In genomic region chr2:52038558-52038957, GRCm38 (mm10) we compare ENCODE assay signal across 8 mouse cellular contexts. TPM values are rescaled to one million over a fixed set of nuclear protein-coding genes. Genes with fewer than 3 reads are reported as not detected.
A peak's percentile ranks its signal among the peaks of the same experiment; 100 is the strongest.
DNase-seq lines count a peak whose midpoint lies in the region; ATAC-seq lines count a peak whose summit lies in the region.

No protein-coding gene starts in this region.

- H3K9me3 ChIP-seq in heart, embryonic 12.5 days (replicated peaks), result no peaks in the 10 kb centered on the region
- no peaks in the 10 kb centered on the region for H3K9me3 ChIP-seq in forebrain, embryonic 16.5 days (ENCODE audit: control insufficient read depth, low read length)
- no peaks in the 10 kb centered on the region for H3K9me3 ChIP-seq in midbrain, embryonic 10.5 days (replicated peaks)

- H3K36me3 ChIP-seq in heart, embryonic 12.5 days, result no peaks in the 10 kb centered on the region
- H3K36me3 ChIP-seq in forebrain, embryonic 16.5 days (ENCODE audit: control insufficient read depth, insufficient read depth), result no peaks in the 10 kb centered on the region
- peaks cover 1% of the 10 kb centered on the region; the same call in 1 of the 2 replicates for H3K36me3 ChIP-seq in midbrain, embryonic 10.5 days

- DNase-seq in heart, adult 8-10 months (ENCODE audit: low spot score), result no peak
- peak; percentile 17 for DNase-seq in NIH3T3 (ENCODE audit: low read depth)
- DNase-seq in midbrain, embryonic 10.5 days (ENCODE audit: low spot score), result peak; percentile 13
- no peak for DNase-seq in T-cell, adult 2 months (ENCODE audit: low spot score)
- no peak for DNase-seq in ovary, adult 18-20 months (ENCODE audit: low spot score)
- no peak for DNase-seq in adrenal gland, postnatal 4 days (ENCODE audit: low spot score in 2 of 2)

- 0 out of 2 replicates have a peak, but pooled peaks cover 3% of the 10 kb centered on the region for H3K27me3 ChIP-seq in heart, embryonic 12.5 days (replicated peaks)
- H3K27me3 ChIP-seq in forebrain, embryonic 16.5 days (replicated peaks; ENCODE audit: control insufficient read depth, insufficient read depth, low read length), result no peaks in the 10 kb centered on the region
- no peaks in the 10 kb centered on the region; the same call in 1 of the 2 replicates for H3K27me3 ChIP-seq in midbrain, embryonic 10.5 days (ENCODE audit: low read depth, poor library complexity, severe bottlenecking)

- no peak overlapping the region for H3K27ac ChIP-seq in heart, embryonic 12.5 days (ENCODE audit: poor library complexity, severe bottlenecking)
- H3K27ac ChIP-seq in forebrain, embryonic 16.5 days (ENCODE audit: low read length), result no peak overlapping the region
- H3K27ac ChIP-seq in midbrain, embryonic 10.5 days (replicated peaks), result peak overlapping the region; percentile 81

- H3K9ac ChIP-seq in heart, embryonic 12.5 days, result no peak overlapping the region
- no peak overlapping the region for H3K9ac ChIP-seq in forebrain, embryonic 16.5 days (replicated peaks; ENCODE audit: low read depth, low read length)

- peak overlapping the region; percentile 45; the same call in 1 of the 2 replicates for H3K4me2 ChIP-seq in heart, embryonic 12.5 days
- H3K4me2 ChIP-seq in forebrain, embryonic 16.5 days (ENCODE audit: low read length), result peak overlapping the region; percentile 66

- WGBS in heart, embryonic 12.5 days, result 58% methylated on average over 5 of the region's 5 CpGs
- 22% methylated on average over 5 of the region's 5 CpGs for WGBS in forebrain, embryonic 16.5 days
- 35% methylated on average over 5 of the region's 5 CpGs for WGBS in midbrain, embryonic 10.5 days

- ATAC-seq in heart, embryonic 12.5 days (ENCODE audit: insufficient number of reproducible peaks, low FRiP score), result no peak
- ATAC-seq in forebrain, embryonic 16.5 days, result no peak

- 0 out of 2 replicates have a peak, but pooled peaks cover 5% of the 10 kb centered on the region for H3K4me1 ChIP-seq in heart, embryonic 12.5 days (replicated peaks)
- H3K4me1 ChIP-seq in forebrain, embryonic 16.5 days (replicated peaks; ENCODE audit: control insufficient read depth, insufficient read depth, low read length), result peaks cover 10% of the 10 kb centered on the region; the same call in 1 of the 2 replicates
- peaks cover 23% of the 10 kb centered on the region for H3K4me1 ChIP-seq in midbrain, embryonic 10.5 days

- H3K4me3 ChIP-seq in heart, embryonic 12.5 days, result no peak overlapping the region
- H3K4me3 ChIP-seq in forebrain, embryonic 16.5 days (replicated peaks; ENCODE audit: low read length), result peak overlapping the region; percentile 23
- H3K4me3 ChIP-seq in midbrain, embryonic 10.5 days, result peak overlapping the region; percentile 61

RNA-seq across cellular contexts. Expression of gene Tnfaip6, which starts 0.7 kb away (rescaled TPM):
- polyA plus RNA-seq in heart, embryonic 12.5 days (2016; fragmentation: Nextera tagmentation; extraction: Ambion mirVana), result 4.9 and 5.7 TPM in 2 replicates
- total RNA-seq in heart, adult 8-10 months (2022), result under 1 TPM; 0.59 to 0.86 (median 0.67) TPM
- polyA plus RNA-seq in forebrain, embryonic 16.5 days (2015; fragmentation: Nextera tagmentation; extraction: Ambion mirVana), result 4.6 and 6.3 TPM in 2 replicates
- polyA plus RNA-seq in midbrain, embryonic 10.5 days (2016; fragmentation: Nextera tagmentation; extraction: Ambion mirVana), result 19.4 and 21.6 TPM in 2 replicates
- 1 to 10 TPM; 1.9 to 2.3 TPM for total RNA-seq in adrenal gland, postnatal 4 days (2021)

RNA-seq across cellular contexts. Expression of gene Rif1, which starts 34.1 kb away (rescaled TPM):
- polyA plus RNA-seq in heart, embryonic 12.5 days (2016; fragmentation: Nextera tagmentation; extraction: Ambion mirVana), result 33.0 and 34.6 TPM in 2 replicates
- total RNA-seq in heart, adult 8-10 months (2022), result 10 to 100 TPM; 17.7 to 21.3 (median 20.8) TPM
- 23.7 and 23.9 TPM in 2 replicates for polyA plus RNA-seq in forebrain, embryonic 16.5 days (2015; fragmentation: Nextera tagmentation; extraction: Ambion mirVana)
- polyA plus RNA-seq in midbrain, embryonic 10.5 days (2016; fragmentation: Nextera tagmentation; extraction: Ambion mirVana), result 32.1 and 35.5 TPM in 2 replicates
- 10 to 100 TPM; 35.3 to 45.4 TPM for total RNA-seq in adrenal gland, postnatal 4 days (2021)

Comparison
In these comparisons a context has a peak if more than half of its experiments do, and no peak if none do; other contexts are left out.
1. DNase-seq: peak in NIH3T3 (single experiment) and midbrain, embryonic 10.5 days (single experiment); none in heart, adult 8-10 months (single experiment), T-cell, adult 2 months (single experiment), ovary, adult 18-20 months (single experiment) and adrenal gland, postnatal 4 days (0 of 2).